Mouse (Mus musculus): ENCODE measurements at regions not wholly inside any gene's neighbourhood (a gene's known extent, or its start where the extent isn't known, plus 50 kb on each side); places are given as distances from the start of the nearest gene placed in this dataset.
A peak's percentile ranks its signal among the peaks of the same experiment; 100 is the strongest.

DNA sequence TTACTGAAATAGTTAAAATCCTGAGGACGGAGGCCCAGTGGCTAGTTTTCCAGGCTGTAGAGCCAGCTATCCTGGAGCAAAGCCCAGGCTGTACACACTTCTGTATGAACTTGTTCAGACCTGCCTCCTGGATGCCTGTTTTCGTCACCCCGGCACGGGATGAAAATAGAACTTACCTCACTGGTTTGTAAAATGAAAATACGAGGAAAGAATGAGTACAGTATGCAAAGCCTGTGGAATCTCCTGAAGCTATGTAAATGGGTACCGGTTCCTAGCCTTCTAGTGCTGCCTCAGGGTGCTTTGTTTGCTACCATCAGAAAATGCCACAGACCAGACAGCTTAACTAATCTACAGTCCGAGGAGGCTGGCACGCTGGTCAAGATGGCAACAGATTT is 276.0 kb upstream of the Cdyl start:
- Histone ChIP-seq H3K36me3 (no peaks in the 10 kb centered on the region), H3K27me3 (no peaks in the 10 kb centered on the region), H3K9ac (no peak overlapping the region; the same call in 1 of the 2 replicates), H3K4me2 (peak overlapping the region; percentile 58), H3K9me3 (replicated peaks) (no peaks in the 10 kb centered on the region), H3K4me1 (replicated peaks) (peaks cover 18% of the 10 kb centered on the region), H3K4me3 (peak overlapping the region; percentile 28), H3K27ac (peak overlapping the region; percentile 89)
- peak; percentile 91 for ATAC-seq (replicated peaks; ENCODE audit: insufficient number of reproducible peaks, insufficient read depth, low FRiP score, low read depth)
- 13% methylated on average over 8 of the region's 8 CpGs for WGBS

DNA sequence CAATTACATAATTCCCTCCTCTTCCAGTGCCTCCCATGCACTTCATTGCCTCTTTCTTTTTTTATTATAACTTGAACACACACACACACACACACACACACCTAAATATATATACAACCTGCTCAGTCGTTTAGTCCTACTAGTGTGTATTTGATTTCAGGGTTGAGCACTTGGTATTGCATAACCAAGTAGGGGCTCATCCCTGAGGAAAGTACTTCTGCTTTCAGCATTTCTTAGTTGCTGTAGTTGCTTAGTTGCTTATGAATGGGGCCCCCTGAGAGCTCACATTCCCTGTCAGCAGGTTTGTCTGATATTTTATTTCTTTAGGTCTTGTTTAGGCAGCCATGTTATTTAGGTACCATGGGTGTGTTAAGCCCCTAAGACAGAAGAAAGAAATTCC is 271.3 kb upstream of the Cdyl start:
- no peak overlapping the region for H3K9ac ChIP-seq
- H3K27me3 ChIP-seq: no peaks in the 10 kb centered on the region
- no peak overlapping the region for H3K4me3 ChIP-seq
- H3K4me2 ChIP-seq: no peak overlapping the region
- no peaks in the 10 kb centered on the region for H3K9me3 ChIP-seq (replicated peaks)
- no peak for ATAC-seq (replicated peaks; ENCODE audit: insufficient number of reproducible peaks, insufficient read depth, low FRiP score, low read depth)
- WGBS: 51% methylated on average over 1 of the region's 1 CpGs
- no peak overlapping the region for H3K27ac ChIP-seq
- peaks cover 15% of the 10 kb centered on the region for H3K4me1 ChIP-seq (replicated peaks)
- H3K36me3 ChIP-seq: no peaks in the 10 kb centered on the region

DNA sequence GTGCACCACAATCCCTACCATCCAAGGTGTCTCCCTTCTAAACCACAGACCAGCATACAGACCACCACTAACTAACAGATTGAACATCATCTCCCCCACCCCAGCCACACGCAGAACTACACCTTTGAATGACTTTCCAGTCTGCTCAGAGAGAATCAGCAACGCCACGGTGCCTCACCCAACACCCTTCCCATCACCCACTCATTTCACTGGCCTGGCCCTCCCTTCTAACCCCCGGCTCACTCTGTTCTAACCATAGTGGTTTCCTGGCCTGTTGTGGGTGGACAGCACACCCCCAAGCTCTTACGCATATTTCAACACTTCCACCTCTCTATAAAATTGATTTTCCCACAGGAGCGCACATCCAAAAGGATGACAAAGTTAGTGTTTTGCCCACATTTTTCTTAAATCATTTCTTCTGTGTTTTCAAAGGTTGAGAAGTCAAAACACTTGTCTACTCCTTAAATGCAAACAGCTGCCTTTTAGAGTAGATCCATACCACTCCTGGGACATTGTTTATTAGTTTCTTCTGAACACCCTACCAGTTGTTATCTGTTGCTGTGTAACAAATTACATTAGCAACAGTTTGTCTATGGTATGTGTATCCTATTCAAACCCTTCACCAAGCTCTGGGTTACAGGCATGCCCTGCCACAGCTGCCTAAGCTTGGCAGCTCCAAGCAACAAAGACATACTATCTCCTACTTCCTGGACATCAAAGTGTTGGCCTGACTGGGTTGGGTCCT is 269.7 kb upstream of the Cdyl start:
- H3K4me2 ChIP-seq: no peak overlapping the region
- WGBS: 83% methylated on average over 6 of the region's 6 CpGs
- no peaks in the 10 kb centered on the region for H3K36me3 ChIP-seq
- H3K9me3 ChIP-seq (replicated peaks): no peaks in the 10 kb centered on the region
- peaks cover 9% of the 10 kb centered on the region for H3K4me1 ChIP-seq (replicated peaks)
- no peaks in the 10 kb centered on the region for H3K27me3 ChIP-seq
- no peak overlapping the region for H3K4me3 ChIP-seq
- no peak for ATAC-seq (replicated peaks; ENCODE audit: insufficient number of reproducible peaks, insufficient read depth, low FRiP score, low read depth)
- H3K9ac ChIP-seq: no peak overlapping the region
- no peak overlapping the region for H3K27ac ChIP-seq

DNA sequence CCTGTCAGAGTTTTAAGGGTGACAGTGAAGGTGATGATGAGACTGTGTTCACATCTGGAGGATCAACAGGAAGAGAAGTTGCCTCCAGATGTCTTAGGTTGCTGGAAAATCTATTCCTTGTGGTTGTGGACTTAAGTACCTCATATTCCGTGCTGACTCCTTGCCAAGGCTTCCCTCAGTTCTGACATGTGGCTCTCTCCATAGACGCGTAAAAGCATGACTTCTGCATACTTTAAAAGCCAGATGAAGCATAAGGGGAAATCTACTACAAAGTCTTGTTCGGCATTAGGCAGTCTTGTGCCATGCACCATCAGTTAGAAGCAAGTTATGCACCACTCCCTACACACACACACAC is 269.1 kb upstream of the Cdyl start:
- WGBS: 56% methylated on average over 4 of the region's 4 CpGs
- Histone ChIP-seq H3K27me3 (no peaks in the 10 kb centered on the region), H3K4me1 (replicated peaks) (peaks cover 15% of the 10 kb centered on the region), H3K27ac (no peak overlapping the region), H3K9me3 (replicated peaks) (no peaks in the 10 kb centered on the region), H3K36me3 (no peaks in the 10 kb centered on the region), H3K4me3 (no peak overlapping the region), H3K4me2 (no peak overlapping the region), H3K9ac (no peak overlapping the region)
- no peak for ATAC-seq (replicated peaks; ENCODE audit: insufficient number of reproducible peaks, insufficient read depth, low FRiP score, low read depth)

DNA sequence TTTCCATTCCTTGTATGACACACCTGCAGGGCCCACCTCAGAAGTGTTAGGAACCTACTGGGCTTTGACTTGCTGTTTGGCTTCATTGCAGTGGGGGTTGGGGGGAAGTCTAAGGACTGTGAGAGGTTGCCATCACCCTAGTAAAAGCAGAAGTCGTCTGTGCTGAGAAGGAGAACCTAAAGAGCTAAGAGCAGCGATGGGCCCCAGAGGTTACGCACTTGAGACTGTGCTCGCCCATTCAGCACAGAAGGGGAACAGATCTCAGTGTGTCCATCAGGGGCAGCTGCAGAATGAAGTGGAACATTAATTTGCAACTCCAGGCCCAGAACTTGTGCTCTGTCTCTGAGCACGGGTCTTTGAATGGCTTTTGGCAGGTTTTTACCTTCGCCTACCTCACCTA is 267.5 kb upstream of the Cdyl start:
- no peak overlapping the region for H3K9ac ChIP-seq
- H3K9me3 ChIP-seq (replicated peaks): no peaks in the 10 kb centered on the region
- 87% methylated on average over 6 of the region's 6 CpGs for WGBS
- H3K4me3 ChIP-seq: no peak overlapping the region
- H3K4me1 ChIP-seq (replicated peaks): peaks cover 22% of the 10 kb centered on the region
- H3K4me2 ChIP-seq: no peak overlapping the region
- H3K27ac ChIP-seq: no peak overlapping the region
- H3K36me3 ChIP-seq: no peaks in the 10 kb centered on the region
- ATAC-seq (replicated peaks; ENCODE audit: insufficient number of reproducible peaks, insufficient read depth, low FRiP score, low read depth): no peak
- no peaks in the 10 kb centered on the region for H3K27me3 ChIP-seq

DNA sequence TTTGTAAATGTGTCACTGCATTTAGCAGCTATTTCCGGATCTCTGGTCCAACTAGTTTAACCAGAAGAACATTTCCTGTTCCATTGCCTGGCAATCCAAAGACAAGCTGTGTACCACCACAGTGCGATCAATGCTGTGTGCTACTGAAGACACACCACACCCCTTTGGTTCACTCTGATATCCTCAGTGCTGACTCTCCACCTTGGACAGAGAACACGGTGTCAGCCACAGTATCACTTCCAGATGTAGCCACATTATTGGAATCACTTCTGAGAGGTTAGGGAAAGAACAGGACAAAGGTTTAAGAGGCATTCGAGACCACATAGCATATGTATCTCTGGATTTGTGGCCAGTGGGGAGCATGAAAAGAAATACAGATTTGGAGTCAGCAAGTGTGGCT is 264.4 kb upstream of the Cdyl start:
- Histone ChIP-seq H3K9ac (no peak overlapping the region), H3K36me3 (no peaks in the 10 kb centered on the region)

DNA sequence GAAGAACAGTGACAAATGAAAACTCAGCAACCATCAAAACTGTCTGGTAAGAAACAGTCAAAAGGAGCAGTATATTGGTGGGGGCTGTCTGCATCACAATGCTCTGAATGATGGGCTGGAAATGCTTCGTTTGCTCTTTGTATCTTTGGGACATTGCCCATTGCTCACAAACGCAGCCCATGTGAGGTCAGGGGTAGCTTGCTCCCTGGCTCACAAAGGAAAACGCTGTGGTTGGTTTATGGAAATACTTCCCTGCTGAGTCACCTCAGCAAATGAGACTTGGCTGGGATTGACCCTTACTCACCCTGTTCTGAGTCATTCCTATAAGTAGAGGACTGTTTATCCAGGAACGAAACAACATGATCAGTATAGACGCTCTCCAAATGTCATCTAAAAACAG is 264.0 kb upstream of the Cdyl start:
- peak; percentile 64; the same call in 1 of the 2 replicates for ATAC-seq (replicated peaks; ENCODE audit: insufficient number of reproducible peaks, insufficient read depth, low FRiP score, low read depth)

More for the DNA sequence above, 264.4 kb upstream of the Cdyl start:
- ATAC-seq (replicated peaks; ENCODE audit: insufficient number of reproducible peaks, insufficient read depth, low FRiP score, low read depth): no peak
- H3K4me2 ChIP-seq: no peak overlapping the region
- H3K9me3 ChIP-seq (replicated peaks): no peaks in the 10 kb centered on the region
- 41% methylated on average over 4 of the region's 4 CpGs for WGBS
- H3K27me3 ChIP-seq: no peaks in the 10 kb centered on the region
- H3K4me1 ChIP-seq (replicated peaks): peaks cover 22% of the 10 kb centered on the region
- no peak overlapping the region for H3K4me3 ChIP-seq
- H3K27ac ChIP-seq: peak overlapping the region; percentile 10; the same call in 1 of the 2 replicates

DNA sequence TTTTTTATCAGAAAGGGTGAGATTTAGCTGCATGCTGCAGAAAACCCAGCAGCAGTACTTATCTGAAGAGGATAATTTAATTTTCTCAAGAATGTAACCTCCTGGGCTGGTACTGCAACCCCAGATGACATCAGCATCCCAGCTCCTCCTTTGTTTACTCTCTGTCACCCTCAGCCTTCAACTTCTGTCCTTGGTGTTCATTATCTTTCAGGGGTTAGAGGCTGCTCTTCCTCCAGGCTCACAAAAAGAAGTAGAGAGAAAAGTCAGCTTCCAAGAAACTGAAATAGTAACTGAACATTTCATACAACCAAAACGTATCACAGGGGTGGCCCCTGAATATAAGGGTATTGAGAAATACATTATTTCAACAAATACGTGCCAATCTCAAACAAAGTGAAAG is 262.5 kb upstream of the Cdyl start:
- Histone ChIP-seq H3K4me1 (replicated peaks) (peaks cover 22% of the 10 kb centered on the region), H3K4me2 (no peak overlapping the region), H3K4me3 (no peak overlapping the region), H3K9ac (no peak overlapping the region), H3K9me3 (replicated peaks) (no peaks in the 10 kb centered on the region), H3K36me3 (no peaks in the 10 kb centered on the region), H3K27ac (no peak overlapping the region), H3K27me3 (no peaks in the 10 kb centered on the region)
- ATAC-seq (replicated peaks; ENCODE audit: insufficient number of reproducible peaks, insufficient read depth, low FRiP score, low read depth): no peak
- WGBS: 74% methylated on average over 2 of the region's 2 CpGs

More for the DNA sequence above, 264.0 kb upstream of the Cdyl start:
- H3K9ac ChIP-seq: no peak overlapping the region
- H3K4me1 ChIP-seq (replicated peaks): peaks cover 22% of the 10 kb centered on the region
- no peak overlapping the region for H3K4me3 ChIP-seq
- H3K9me3 ChIP-seq (replicated peaks): no peaks in the 10 kb centered on the region
- no peak overlapping the region for H3K4me2 ChIP-seq
- H3K27ac ChIP-seq: peak overlapping the region; percentile 10; the same call in 1 of the 2 replicates
- no peaks in the 10 kb centered on the region for H3K27me3 ChIP-seq
- WGBS: 14% methylated on average over 5 of the region's 5 CpGs
- H3K36me3 ChIP-seq: no peaks in the 10 kb centered on the region

DNA sequence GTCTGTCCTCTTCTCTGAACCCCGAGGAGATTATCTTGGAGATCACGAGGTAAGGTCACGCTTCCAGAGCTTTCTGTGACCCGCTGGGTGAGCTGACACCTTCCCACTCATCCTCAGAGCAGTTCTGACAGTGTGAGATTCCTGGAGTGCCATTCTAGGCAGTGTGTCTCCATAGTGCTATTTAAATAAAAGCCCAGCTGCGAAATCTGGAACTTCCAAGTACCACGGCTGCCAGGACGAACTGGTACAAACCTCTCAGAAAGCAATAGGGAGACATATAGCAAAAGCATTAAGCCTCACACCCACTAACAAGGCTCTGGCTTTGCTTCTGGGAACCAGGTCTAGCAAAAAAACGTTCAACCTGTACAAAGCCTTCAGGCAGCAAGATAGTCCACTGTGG is 261.4 kb upstream of the Cdyl start:
- Histone ChIP-seq H3K4me2 (no peak overlapping the region), H3K9me3 (replicated peaks) (no peaks in the 10 kb centered on the region), H3K36me3 (no peaks in the 10 kb centered on the region), H3K4me1 (replicated peaks) (peaks cover 22% of the 10 kb centered on the region), H3K27ac (0 out of 2 replicates have a peak overlapping the region, but pooled peaks have one; percentile 47), H3K4me3 (no peak overlapping the region), H3K27me3 (no peaks in the 10 kb centered on the region), H3K9ac (no peak overlapping the region)
- 45% methylated on average over 8 of the region's 8 CpGs for WGBS
- ATAC-seq (replicated peaks; ENCODE audit: insufficient number of reproducible peaks, insufficient read depth, low FRiP score, low read depth): no peak

DNA sequence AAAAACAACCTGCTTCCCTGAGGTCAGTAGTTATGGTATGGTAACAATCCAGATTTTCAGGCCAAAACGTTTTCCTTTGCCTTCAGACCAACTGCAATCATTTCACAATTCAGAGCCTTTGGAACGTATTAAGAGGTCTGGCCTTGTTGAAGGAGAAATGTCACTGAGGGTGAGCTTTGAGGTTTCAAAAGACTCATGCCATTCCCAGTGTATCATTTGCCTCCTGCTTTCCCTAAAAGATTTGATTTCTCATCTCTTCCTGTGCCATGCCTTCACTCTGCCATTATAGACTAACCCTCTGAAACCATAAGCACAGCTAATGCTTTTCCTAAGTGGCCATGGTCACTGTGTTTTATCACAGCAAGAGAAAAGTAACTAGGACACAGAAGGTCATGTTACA is 256.8 kb upstream of the Cdyl start:
- H3K4me2 ChIP-seq: no peak overlapping the region
- WGBS: 77% methylated on average over 2 of the region's 2 CpGs
- no peaks in the 10 kb centered on the region for H3K27me3 ChIP-seq
- no peak overlapping the region for H3K27ac ChIP-seq
- no peaks in the 10 kb centered on the region for H3K36me3 ChIP-seq
- no peaks in the 10 kb centered on the region for H3K9me3 ChIP-seq (replicated peaks)
- H3K4me3 ChIP-seq: no peak overlapping the region
- no peak overlapping the region for H3K9ac ChIP-seq
- H3K4me1 ChIP-seq (replicated peaks): peaks cover 8% of the 10 kb centered on the region; the same call in 1 of the 2 replicates
- ATAC-seq (replicated peaks; ENCODE audit: insufficient number of reproducible peaks, insufficient read depth, low FRiP score, low read depth): no peak

DNA sequence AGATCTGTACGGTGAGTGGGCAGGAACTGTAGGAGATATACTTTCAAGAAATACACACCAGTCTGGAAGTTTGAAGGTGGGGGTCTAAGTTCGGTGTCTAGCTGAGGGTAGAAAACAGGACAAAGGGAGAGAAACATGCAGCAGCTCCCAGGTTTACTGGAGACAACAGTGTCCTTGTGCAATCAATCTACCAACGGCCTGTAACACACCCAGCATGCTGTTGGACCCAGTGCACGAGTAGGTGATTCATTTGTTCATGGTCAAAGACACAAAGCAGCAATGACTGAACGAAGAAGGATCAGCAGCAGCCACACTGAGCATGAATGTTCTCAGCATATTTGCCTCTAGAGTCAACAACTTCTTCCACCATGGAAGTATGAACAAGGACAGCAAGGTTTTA is 255.2 kb upstream of the Cdyl start:
- Histone ChIP-seq H3K36me3 (no peaks in the 10 kb centered on the region), H3K27me3 (no peaks in the 10 kb centered on the region), H3K9ac (no peak overlapping the region), H3K27ac (no peak overlapping the region), H3K9me3 (replicated peaks) (no peaks in the 10 kb centered on the region), H3K4me3 (no peak overlapping the region), H3K4me2 (no peak overlapping the region), H3K4me1 (replicated peaks) (no peaks in the 10 kb centered on the region)
- 83% methylated on average over 5 of the region's 5 CpGs for WGBS
- no peak for ATAC-seq (replicated peaks; ENCODE audit: insufficient number of reproducible peaks, insufficient read depth, low FRiP score, low read depth)

DNA sequence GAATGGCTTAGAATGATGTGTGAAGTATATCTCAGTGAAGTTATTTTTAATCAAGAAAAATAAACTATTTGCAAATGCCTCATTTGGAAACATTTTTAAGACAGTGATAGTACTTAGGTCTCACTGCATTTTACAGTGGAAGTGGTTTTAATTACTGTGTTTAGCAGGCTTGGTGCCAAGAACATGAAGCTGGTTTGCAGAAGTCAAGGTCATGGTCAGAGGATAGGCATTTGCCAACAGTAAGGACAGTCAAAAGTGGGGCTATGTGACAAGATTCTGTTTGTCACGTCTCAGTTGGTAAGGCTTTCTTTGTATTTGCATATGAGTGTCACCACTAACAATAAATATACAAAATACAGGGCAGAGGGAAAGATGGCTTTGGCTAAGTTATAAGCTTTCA is 254.2 kb upstream of the Cdyl start:
- Histone ChIP-seq H3K27ac (no peak overlapping the region), H3K4me3 (no peak overlapping the region), H3K27me3 (no peaks in the 10 kb centered on the region), H3K9me3 (replicated peaks) (no peaks in the 10 kb centered on the region), H3K9ac (no peak overlapping the region), H3K4me1 (replicated peaks) (no peaks in the 10 kb centered on the region), H3K4me2 (no peak overlapping the region), H3K36me3 (no peaks in the 10 kb centered on the region)
- ATAC-seq (replicated peaks; ENCODE audit: insufficient number of reproducible peaks, insufficient read depth, low FRiP score, low read depth): no peak
- 36% methylated on average over 1 of the region's 1 CpGs for WGBS
